Mouse (Mus musculus): ENCODE measurements around the gene F13a1. TPM values are rescaled to one million over a fixed set of nuclear protein-coding genes. Genes with fewer than 3 reads are reported as not detected.

The F13a1 gene
- total and polyA plus RNA-seq, 3 experiments, result 0.75 to 1.2 TPM; not detected in 1

GRCm38 (mm10) chr13:36973016-36973415 lies 77.0 kb downstream of the F13a1 start:
- no peaks in the 10 kb centered on the region for H3K4me1 ChIP-seq (ENCODE audit: insufficient read depth, low read depth, low read length)
- no peak overlapping the region for H3K4me3 ChIP-seq (ENCODE audit: low read depth, low read length)
- DNase-seq (ENCODE audit: low spot score) (no peak), ATAC-seq (ENCODE audit: extremely low read depth, insufficient number of reproducible peaks, low FRiP score, poor library complexity, severe bottlenecking) (no peak)
- no peaks in the 10 kb centered on the region for H3K36me3 ChIP-seq (replicated peaks)
- TF ChIP-seq POLR2AphosphoS5 (IDR thresholded peaks at IDR 0.05; ENCODE audit: insufficient replicate concordance, low read depth, low read length) (no peak), TAL1 (conservative IDR thresholded peaks at IDR 0.05; ENCODE audit: low read depth, low read length) (no peak), CTCF (IDR thresholded peaks at IDR 0.05; ENCODE audit: low read depth, low read length) (no peak), GATA1 (IDR thresholded peaks at IDR 0.05; ENCODE audit: borderline replicate concordance, low read length) (no peak), GATA2 (IDR thresholded peaks at IDR 0.05; ENCODE audit: borderline replicate concordance, low read depth, low read length) (no peak)
- H3K27me3 ChIP-seq (ENCODE audit: insufficient read depth, low read length), result no peaks in the 10 kb centered on the region
- no peaks in the 10 kb centered on the region for H3K9me3 ChIP-seq (replicated peaks)

- no peak for ATAC-seq (ENCODE audit: extremely low read depth, insufficient number of reproducible peaks, low FRiP score, poor library complexity, severe bottlenecking)
- TF ChIP-seq GATA2 (IDR thresholded peaks at IDR 0.05; ENCODE audit: borderline replicate concordance, low read depth, low read length) (no peak), GATA1 (IDR thresholded peaks at IDR 0.05; ENCODE audit: borderline replicate concordance, low read length) (no peak), TAL1 (conservative IDR thresholded peaks at IDR 0.05; ENCODE audit: low read depth, low read length) (no peak), POLR2AphosphoS5 (IDR thresholded peaks at IDR 0.05; ENCODE audit: insufficient replicate concordance, low read depth, low read length) (no peak), CTCF (IDR thresholded peaks at IDR 0.05; ENCODE audit: low read depth, low read length) (no peak)
- Histone ChIP-seq H3K9me3 (replicated peaks) (no peaks in the 10 kb centered on the region), H3K4me3 (ENCODE audit: low read depth, low read length) (no peak overlapping the region), H3K36me3 (replicated peaks) (no peaks in the 10 kb centered on the region), H3K27me3 (ENCODE audit: insufficient read depth, low read length) (no peaks in the 10 kb centered on the region), H3K4me1 (ENCODE audit: insufficient read depth, low read depth, low read length) (no peaks in the 10 kb centered on the region)
- no peak for DNase-seq (ENCODE audit: low spot score)
Observed at GRCm38 (mm10) chr13:36972226-36972625, 77.8 kb downstream of the F13a1 start.

GRCm38 (mm10) chr13:36962926-36963325 lies 87.1 kb downstream of the F13a1 start:
- no peak overlapping the region for H3K4me3 ChIP-seq (ENCODE audit: low read depth, low read length)
- TF ChIP-seq GATA1 (IDR thresholded peaks at IDR 0.05; ENCODE audit: borderline replicate concordance, low read length), result no peak
- no peak for TF ChIP-seq CTCF (IDR thresholded peaks at IDR 0.05; ENCODE audit: low read depth, low read length)
- TF ChIP-seq TAL1 (conservative IDR thresholded peaks at IDR 0.05; ENCODE audit: low read depth, low read length), result no peak
- TF ChIP-seq POLR2AphosphoS5 (IDR thresholded peaks at IDR 0.05; ENCODE audit: insufficient replicate concordance, low read depth, low read length), result no peak
- no peaks in the 10 kb centered on the region for H3K4me1 ChIP-seq (ENCODE audit: insufficient read depth, low read depth, low read length)
- no peak for DNase-seq (ENCODE audit: low spot score)
- H3K27me3 ChIP-seq (ENCODE audit: insufficient read depth, low read length), result no peaks in the 10 kb centered on the region
- no peaks in the 10 kb centered on the region for H3K36me3 ChIP-seq (replicated peaks)
- ATAC-seq (ENCODE audit: extremely low read depth, insufficient number of reproducible peaks, low FRiP score, poor library complexity, severe bottlenecking), result no peak
- no peaks in the 10 kb centered on the region for H3K9me3 ChIP-seq (replicated peaks)

- no peak for DNase-seq (ENCODE audit: low spot score)
- Histone ChIP-seq H3K36me3 (replicated peaks) (no peaks in the 10 kb centered on the region), H3K4me1 (ENCODE audit: insufficient read depth, low read depth, low read length) (no peaks in the 10 kb centered on the region), H3K27me3 (ENCODE audit: insufficient read depth, low read length) (no peaks in the 10 kb centered on the region; the same call in 1 of the 2 replicates), H3K9me3 (replicated peaks) (no peaks in the 10 kb centered on the region), H3K4me3 (ENCODE audit: low read depth, low read length) (no peak overlapping the region)
- TF ChIP-seq GATA1 (IDR thresholded peaks at IDR 0.05; ENCODE audit: borderline replicate concordance, low read length), result no peak
- no peak for TF ChIP-seq TAL1 (conservative IDR thresholded peaks at IDR 0.05; ENCODE audit: low read depth, low read length)
- no peak for TF ChIP-seq POLR2AphosphoS5 (IDR thresholded peaks at IDR 0.05; ENCODE audit: insufficient replicate concordance, low read depth, low read length)
- no peak for TF ChIP-seq GATA2 (IDR thresholded peaks at IDR 0.05; ENCODE audit: borderline replicate concordance, low read depth, low read length)
- no peak for TF ChIP-seq CTCF (IDR thresholded peaks at IDR 0.05; ENCODE audit: low read depth, low read length)
- no peak for ATAC-seq (ENCODE audit: extremely low read depth, insufficient number of reproducible peaks, low FRiP score, poor library complexity, severe bottlenecking)
Observed at GRCm38 (mm10) chr13:36958996-36959395, 91.0 kb downstream of the F13a1 start.

GRCm38 (mm10) chr13:36954937-36955336 lies 95.1 kb downstream of the F13a1 start:
- no peak for ATAC-seq (ENCODE audit: extremely low read depth, insufficient number of reproducible peaks, low FRiP score, poor library complexity, severe bottlenecking)
- H3K36me3 ChIP-seq (replicated peaks), result no peaks in the 10 kb centered on the region
- no peaks in the 10 kb centered on the region; the same call in 1 of the 2 replicates for H3K27me3 ChIP-seq (ENCODE audit: insufficient read depth, low read length)
- H3K4me3 ChIP-seq (ENCODE audit: low read depth, low read length), result no peak overlapping the region
- no peaks in the 10 kb centered on the region for H3K9me3 ChIP-seq (replicated peaks)
- H3K4me1 ChIP-seq (ENCODE audit: insufficient read depth, low read depth, low read length), result no peaks in the 10 kb centered on the region
- DNase-seq (ENCODE audit: low spot score), result no peak
- no peak for TF ChIP-seq GATA1 (IDR thresholded peaks at IDR 0.05; ENCODE audit: borderline replicate concordance, low read length)

GRCm38 (mm10) chr13:36953676-36954075 lies 96.4 kb downstream of the F13a1 start:
- Histone ChIP-seq H3K4me1 (ENCODE audit: insufficient read depth, low read depth, low read length) (no peaks in the 10 kb centered on the region), H3K9me3 (replicated peaks) (no peaks in the 10 kb centered on the region), H3K27me3 (ENCODE audit: insufficient read depth, low read length) (no peaks in the 10 kb centered on the region; the same call in 1 of the 2 replicates), H3K4me3 (ENCODE audit: low read depth, low read length) (no peak overlapping the region), H3K36me3 (replicated peaks) (no peaks in the 10 kb centered on the region)
- TF ChIP-seq CTCF (IDR thresholded peaks at IDR 0.05; ENCODE audit: low read depth, low read length) (no peak), GATA2 (IDR thresholded peaks at IDR 0.05; ENCODE audit: borderline replicate concordance, low read depth, low read length) (no peak), POLR2AphosphoS5 (IDR thresholded peaks at IDR 0.05; ENCODE audit: insufficient replicate concordance, low read depth, low read length) (no peak), GATA1 (IDR thresholded peaks at IDR 0.05; ENCODE audit: borderline replicate concordance, low read length) (no peak), TAL1 (conservative IDR thresholded peaks at IDR 0.05; ENCODE audit: low read depth, low read length) (no peak)
- DNase-seq (ENCODE audit: low spot score) (no peak), ATAC-seq (ENCODE audit: extremely low read depth, insufficient number of reproducible peaks, low FRiP score, poor library complexity, severe bottlenecking) (no peak)

- TF ChIP-seq GATA2 (IDR thresholded peaks at IDR 0.05; ENCODE audit: borderline replicate concordance, low read depth, low read length) (no peak), CTCF (IDR thresholded peaks at IDR 0.05; ENCODE audit: low read depth, low read length) (no peak), POLR2AphosphoS5 (IDR thresholded peaks at IDR 0.05; ENCODE audit: insufficient replicate concordance, low read depth, low read length) (no peak), GATA1 (IDR thresholded peaks at IDR 0.05; ENCODE audit: borderline replicate concordance, low read length) (no peak), TAL1 (conservative IDR thresholded peaks at IDR 0.05; ENCODE audit: low read depth, low read length) (no peak)
- ATAC-seq (ENCODE audit: extremely low read depth, insufficient number of reproducible peaks, low FRiP score, poor library complexity, severe bottlenecking) (no peak), DNase-seq (ENCODE audit: low spot score) (no peak)
- H3K4me1 ChIP-seq (ENCODE audit: insufficient read depth, low read depth, low read length), result no peaks in the 10 kb centered on the region
- no peaks in the 10 kb centered on the region; the same call in 1 of the 2 replicates for H3K27me3 ChIP-seq (ENCODE audit: insufficient read depth, low read length)
- H3K36me3 ChIP-seq (replicated peaks), result no peaks in the 10 kb centered on the region
- H3K9me3 ChIP-seq (replicated peaks), result no peaks in the 10 kb centered on the region
- H3K4me3 ChIP-seq (ENCODE audit: low read depth, low read length), result no peak overlapping the region
Observed at GRCm38 (mm10) chr13:36941891-36942290, 108.2 kb downstream of the F13a1 start.
